Mouse (Mus musculus) myocyte (in vitro differentiated cells): ENCODE measurements at regions not wholly inside any gene's neighbourhood (a gene's known extent, or its start where the extent isn't known, plus 50 kb on each side); places are given as distances from the start of the nearest gene placed in this dataset.

Experiments used
- MAX ChIP-seq: IDR thresholded peaks from one replicate; pipeline ENCODE4 v1.6.1; 2011; ENCODE audit warnings: low read depth, mild to moderate bottlenecking, control low read depth
- POLR2A ChIP-seq: IDR thresholded peaks from one replicate; pipeline ENCODE4 v1.6.1; 2011; ENCODE audit warnings: low read depth, mild to moderate bottlenecking, control low read depth, moderate library complexity; ENCODE audit not compliant: insufficient read length
- REST ChIP-seq: IDR thresholded peaks from one replicate; pipeline ENCODE4 v1.6.1; 2011; ENCODE audit warnings: mild to moderate bottlenecking, control low read depth, moderate library complexity; ENCODE audit not compliant: insufficient read depth, insufficient read length
- TCF12 ChIP-seq: IDR thresholded peaks from one replicate; pipeline ENCODE4 v1.6.1; 2011; ENCODE audit warnings: mild to moderate bottlenecking, control low read depth; ENCODE audit not compliant: poor library complexity, insufficient read depth, severe bottlenecking
- USF1 ChIP-seq: IDR thresholded peaks from one replicate; pipeline ENCODE4 v1.6.1; 2011; ENCODE audit warnings: low read depth, mild to moderate bottlenecking, control low read depth, moderate library complexity

DNA sequence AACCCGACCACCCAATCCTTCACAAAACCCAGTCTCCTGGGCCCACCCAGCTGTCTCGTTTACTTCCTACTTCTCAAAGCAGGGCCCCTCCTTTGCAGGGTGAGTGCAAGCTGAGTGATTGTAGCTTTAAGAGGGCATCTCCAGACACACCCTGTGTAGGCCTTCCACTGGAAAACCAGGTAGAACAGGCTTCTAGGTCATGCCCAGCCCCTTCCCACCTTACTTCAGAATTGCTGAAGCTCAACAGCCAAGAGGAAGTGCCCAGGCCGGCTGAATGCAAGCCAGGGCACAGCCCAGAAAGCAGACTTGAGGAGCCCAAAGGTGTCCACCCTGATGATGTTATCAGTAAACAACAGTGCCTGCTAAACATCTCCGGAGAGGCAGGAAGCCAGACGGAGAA lies 120.2 kb downstream of the Fam168b start:
- TF ChIP-seq MAX: no peak
- TF ChIP-seq POLR2A: no peak
- TF ChIP-seq REST: no peak
- TF ChIP-seq USF1: no peak
- no peak for TF ChIP-seq TCF12
